In genomic region chr7:40275658-40276057, GRCm38 (mm10) we compare ENCODE assay signal across 15 mouse cellular contexts.
DNase-seq lines count a peak whose midpoint lies in the region; ATAC-seq and TF ChIP-seq lines count a peak whose summit lies in the region.
"Had no signal": no experiment of that assay in that cellular context is flagged by ENCODE, and none has a peak within 500 bp of the region (broad histone marks: within the 10 kb centered on the region; RNA-seq: fewer than 3 reads in every experiment).

No protein-coding gene starts in this region.

- H3K27me3 ChIP-seq in midbrain, embryonic 10.5 days (ENCODE audit: low read depth, poor library complexity, severe bottlenecking): peaks cover 19% of the 10 kb centered on the region
- peaks cover 5% of the 10 kb centered on the region; the same call in 1 of the 2 replicates for H3K27me3 ChIP-seq in midbrain, postnatal 0 days (ENCODE audit: insufficient read depth, low read length)
- no peaks in the 10 kb centered on the region for H3K27me3 ChIP-seq in embryonic facial prominence, embryonic 11.5 days (ENCODE audit: control insufficient read depth, insufficient read depth, low read length)
- H3K27me3 ChIP-seq in hindbrain, embryonic 14.5 days (ENCODE audit: control insufficient read depth, insufficient read depth, low read length): no peaks in the 10 kb centered on the region
- H3K27me3 ChIP-seq in midbrain, embryonic 14.5 days (ENCODE audit: control insufficient read depth, insufficient read depth, low read length): peaks cover 4% of the 10 kb centered on the region; the same call in 1 of the 2 replicates

- H3K4me1 ChIP-seq in midbrain, embryonic 10.5 days: peaks cover 26% of the 10 kb centered on the region
- H3K4me1 ChIP-seq in midbrain, postnatal 0 days (ENCODE audit: insufficient read depth, low read length): peaks cover 5% of the 10 kb centered on the region; the same call in 1 of the 2 replicates
- no peaks in the 10 kb centered on the region for H3K4me1 ChIP-seq in embryonic facial prominence, embryonic 11.5 days (ENCODE audit: control insufficient read depth, insufficient read depth, low read length)
- peaks cover 12% of the 10 kb centered on the region; the same call in 1 of the 2 replicates for H3K4me1 ChIP-seq in hindbrain, embryonic 14.5 days (replicated peaks; ENCODE audit: control insufficient read depth, insufficient read depth, low read length)
- peaks cover 6% of the 10 kb centered on the region for H3K4me1 ChIP-seq in midbrain, embryonic 14.5 days (ENCODE audit: control insufficient read depth, insufficient read depth, low read length)

- no peak for TF ChIP-seq CTCF in midbrain, postnatal 0 days (IDR thresholded peaks at IDR 0.05)

- peak; percentile 37 for DNase-seq in midbrain, embryonic 10.5 days (ENCODE audit: low spot score)
- DNase-seq in midbrain, postnatal 0 days (ENCODE audit: low spot score): no peak
- peak; percentile 44 for DNase-seq in embryonic facial prominence, embryonic 11.5 days (ENCODE audit: low spot score)
- no peak for DNase-seq in hindbrain, embryonic 14.5 days (ENCODE audit: low spot score)
- no peak for DNase-seq in midbrain, embryonic 14.5 days
- no peak for DNase-seq in thymus, postnatal 0 days (ENCODE audit: low spot score)
- no peak for DNase-seq in layer of hippocampus, adult 8-10 months (ENCODE audit: low spot score in 2 of 2)
- DNase-seq: adrenal gland, postnatal 25 days; heart, postnatal 14 days; lung, embryonic 14.5 days; right cerebral cortex, postnatal 4 days; thymus, postnatal 25 days had no signal

- no peak overlapping the region for H3K4me2 ChIP-seq in midbrain, postnatal 0 days (ENCODE audit: low read depth, low read length, poor library complexity, severe bottlenecking)
- no peak overlapping the region for H3K4me2 ChIP-seq in embryonic facial prominence, embryonic 11.5 days (ENCODE audit: low read depth, low read length)
- no peak overlapping the region for H3K4me2 ChIP-seq in hindbrain, embryonic 14.5 days (replicated peaks)
- no peak overlapping the region for H3K4me2 ChIP-seq in midbrain, embryonic 14.5 days (ENCODE audit: low read length)
- H3K4me2 ChIP-seq: lung, embryonic 14.5 days had no signal

- ATAC-seq in midbrain, postnatal 0 days (ENCODE audit: low FRiP score): no peak
- ATAC-seq in embryonic facial prominence, embryonic 11.5 days (replicated peaks; ENCODE audit: insufficient number of reproducible peaks, low FRiP score, low TSS enrichment, low read depth): peak; percentile 85
- ATAC-seq in hindbrain, embryonic 14.5 days (ENCODE audit: low FRiP score): peak; percentile 52; the same call in 1 of the 2 replicates
- peak; percentile 57; the same call in 1 of the 2 replicates for ATAC-seq in midbrain, embryonic 14.5 days (ENCODE audit: low FRiP score, low TSS enrichment)
- no peak for ATAC-seq in frontal cortex, adult (ENCODE audit: low TSS enrichment)
- ATAC-seq: CD4-positive, CD25-positive, alpha-beta regulatory T cell, adult 4 months; intestine, embryonic 16.5 days had no signal

- 0 out of 2 replicates have a peak overlapping the region, but pooled peaks have one; percentile 42 for H3K27ac ChIP-seq in midbrain, embryonic 10.5 days (replicated peaks)
- H3K27ac ChIP-seq in midbrain, postnatal 0 days (ENCODE audit: low read depth, low read length): no peak overlapping the region
- no peak overlapping the region; the same call in 1 of the 2 replicates for H3K27ac ChIP-seq in embryonic facial prominence, embryonic 11.5 days (replicated peaks; ENCODE audit: low read depth, low read length)
- H3K27ac ChIP-seq in hindbrain, embryonic 14.5 days: no peak overlapping the region
- no peak overlapping the region for H3K27ac ChIP-seq in midbrain, embryonic 14.5 days (replicated peaks; ENCODE audit: low read depth, low read length)

- 10% methylated on average over 4 of the region's 4 CpGs for WGBS in midbrain, embryonic 10.5 days
- 9% methylated on average over 4 of the region's 4 CpGs for WGBS in midbrain, postnatal 0 days
- WGBS in embryonic facial prominence, embryonic 11.5 days: 9% methylated on average over 4 of the region's 4 CpGs
- 13% methylated on average over 4 of the region's 4 CpGs for WGBS in hindbrain, embryonic 14.5 days
- WGBS in midbrain, embryonic 14.5 days: 3% methylated on average over 4 of the region's 4 CpGs

- no peaks in the 10 kb centered on the region for H3K36me3 ChIP-seq in midbrain, embryonic 10.5 days
- H3K36me3 ChIP-seq in midbrain, postnatal 0 days (ENCODE audit: insufficient read depth, low read length): no peaks in the 10 kb centered on the region
- no peaks in the 10 kb centered on the region for H3K36me3 ChIP-seq in embryonic facial prominence, embryonic 11.5 days (replicated peaks; ENCODE audit: control insufficient read depth, insufficient read depth, low read depth, low read length)
- H3K36me3 ChIP-seq in hindbrain, embryonic 14.5 days (replicated peaks; ENCODE audit: control insufficient read depth, insufficient read depth): no peaks in the 10 kb centered on the region
- H3K36me3 ChIP-seq in midbrain, embryonic 14.5 days (ENCODE audit: control insufficient read depth, insufficient read depth, low read length): no peaks in the 10 kb centered on the region

- H3K9me3 ChIP-seq in midbrain, embryonic 10.5 days (replicated peaks): no peaks in the 10 kb centered on the region
- H3K9me3 ChIP-seq in midbrain, postnatal 0 days (ENCODE audit: low read length): no peaks in the 10 kb centered on the region
- no peaks in the 10 kb centered on the region for H3K9me3 ChIP-seq in embryonic facial prominence, embryonic 11.5 days (replicated peaks; ENCODE audit: control insufficient read depth, low read length)
- H3K9me3 ChIP-seq in hindbrain, embryonic 14.5 days (ENCODE audit: control insufficient read depth, low read length): no peaks in the 10 kb centered on the region
- H3K9me3 ChIP-seq in midbrain, embryonic 14.5 days (ENCODE audit: control insufficient read depth, low read length): no peaks in the 10 kb centered on the region

- no peak overlapping the region for H3K4me3 ChIP-seq in midbrain, embryonic 10.5 days
- no peak overlapping the region for H3K4me3 ChIP-seq in midbrain, postnatal 0 days (ENCODE audit: low read depth, low read length)
- H3K4me3 ChIP-seq in embryonic facial prominence, embryonic 11.5 days (ENCODE audit: low read depth, low read length): no peak overlapping the region
- H3K4me3 ChIP-seq in hindbrain, embryonic 14.5 days (replicated peaks; ENCODE audit: low read length): no peak overlapping the region
- no peak overlapping the region for H3K4me3 ChIP-seq in midbrain, embryonic 14.5 days (replicated peaks; ENCODE audit: low read depth, low read length)

- no peak overlapping the region for H3K9ac ChIP-seq in midbrain, postnatal 0 days (replicated peaks; ENCODE audit: low read length, poor library complexity, severe bottlenecking)
- no peak overlapping the region for H3K9ac ChIP-seq in embryonic facial prominence, embryonic 11.5 days (replicated peaks; ENCODE audit: low read length)
- H3K9ac ChIP-seq in hindbrain, embryonic 14.5 days: no peak overlapping the region
- H3K9ac ChIP-seq in midbrain, embryonic 14.5 days (replicated peaks; ENCODE audit: low read length): no peak overlapping the region
- H3K9ac ChIP-seq: lung, embryonic 14.5 days had no signal

Comparison
In these comparisons a context has a peak if more than half of its experiments do, and no peak if none do; other contexts are left out.
1. DNase-seq: peak in midbrain, embryonic 10.5 days (single experiment) and embryonic facial prominence, embryonic 11.5 days (single experiment); none in midbrain, postnatal 0 days (single experiment), hindbrain, embryonic 14.5 days (single experiment), midbrain, embryonic 14.5 days (single experiment), thymus, postnatal 0 days (single experiment) and layer of hippocampus, adult 8-10 months (0 of 2).
2. ATAC-seq: peak in embryonic facial prominence, embryonic 11.5 days (single experiment), hindbrain, embryonic 14.5 days (single experiment) and midbrain, embryonic 14.5 days (single experiment); none in midbrain, postnatal 0 days (single experiment) and frontal cortex, adult (single experiment).